Mouse (Mus musculus) hindbrain, postnatal 0 days (tissue): ENCODE data around the gene Phrf1. TPM values are rescaled to one million over a fixed set of nuclear protein-coding genes. Genes with fewer than 3 reads are reported as not detected.
"Not testable (repeated sequence)": the region's sequence is repeated elsewhere in the genome, so short reads cannot be mapped to it uniquely, and the experiment has no call there.

Experiments used
- ATAC-seq: fragments of 200-750 bp; cut with Nextera tagmentation; 2 replicates; pipeline ENCODE4 v1.8.0; 2017; ENCODE audit warnings: mild to moderate bottlenecking, moderate TSS enrichment, moderate library complexity
- DNase-seq: peaks from one replicate; pipeline ENCODE4 v3.0.0-alpha.2; 2015; ENCODE audit warnings: low spot score
- H3K27ac ChIP-seq: fragments of 300-500 bp; sonication (generic); 2 replicates; pipeline ENCODE4 v1.5.1; 2014; ENCODE audit warnings: mild to moderate bottlenecking
- H3K27me3 ChIP-seq: fragments of 300-500 bp; sonication (generic); 2 replicates; pipeline ENCODE4 v1.6.1; 2014; ENCODE audit warnings: low read length, mixed read lengths; ENCODE audit not compliant: insufficient read depth
- H3K36me3 ChIP-seq: fragments of 300-500 bp; sonication (generic); 2 replicates; pipeline ENCODE4 v1.6.1; 2014; ENCODE audit warnings: low read length, mixed read lengths; ENCODE audit not compliant: insufficient read depth
- H3K4me1 ChIP-seq: fragments of 300-500 bp; sonication (generic); 2 replicates; pipeline ENCODE4 v1.6.1; 2014; ENCODE audit warnings: antibody characterized with exemption, low read length, mixed read lengths; ENCODE audit not compliant: insufficient read depth
- H3K4me2 ChIP-seq: fragments of 300-500 bp; sonication (generic); 2 replicates; pipeline ENCODE4 v1.6.1; 2014; ENCODE audit warnings: low read depth, mild to moderate bottlenecking, low read length, moderate library complexity, mixed read lengths
- H3K4me3 ChIP-seq: fragments of 300-500 bp; sonication (generic); 2 replicates; pipeline ENCODE4 v1.5.1; 2014; ENCODE audit warnings: low read length
- H3K9ac ChIP-seq: fragments of 300-500 bp; sonication (generic); replicated peaks from 2 replicates; pipeline ENCODE4 v1.6.1; 2014; ENCODE audit warnings: mild to moderate bottlenecking, low read length, moderate library complexity, mixed read lengths
- H3K9me3 ChIP-seq: fragments of 300-500 bp; sonication (generic); 2 replicates; pipeline ENCODE4 v1.6.1; 2016; ENCODE audit warnings: low read length, mixed read lengths
- CTCF ChIP-seq: IDR thresholded peaks from 2 replicates; pipeline ENCODE4 v1.5.1; 2016; ENCODE audit warnings: antibody characterized with exemption, control low read depth, low read depth
- WGBS: fragments of 180-500 bp; shearing (Covaris S2); extraction: QIAGEN DNeasy Blood & Tissue Kit; methylation state at CpG from one replicate; pipeline ENCODE4 v1.1.7; 2014; 5-methylcytosine and 5-hydroxymethylcytosine counted together
- polyA plus RNA-seq: library from polyadenylated mRNA; unstranded; fragments of >200 nt; fragmentation: Nextera tagmentation; extraction: Ambion mirVana; gene quantifications from 2 replicates; pipeline ENCODE4 v1.2.1, GENCODE M21; 2015
- total RNA-seq: library from RNA; depleted of rRNA; stranded (reverse); fragments of >200 nt; gene quantifications from 2 replicates; pipeline ENCODE4 v1.2.3, GENCODE M21; 2014

Gene Phrf1
- total and polyA plus RNA-seq, 2 experiments from 2014 or later: 38.0 to 56.4 TPM

DNA sequence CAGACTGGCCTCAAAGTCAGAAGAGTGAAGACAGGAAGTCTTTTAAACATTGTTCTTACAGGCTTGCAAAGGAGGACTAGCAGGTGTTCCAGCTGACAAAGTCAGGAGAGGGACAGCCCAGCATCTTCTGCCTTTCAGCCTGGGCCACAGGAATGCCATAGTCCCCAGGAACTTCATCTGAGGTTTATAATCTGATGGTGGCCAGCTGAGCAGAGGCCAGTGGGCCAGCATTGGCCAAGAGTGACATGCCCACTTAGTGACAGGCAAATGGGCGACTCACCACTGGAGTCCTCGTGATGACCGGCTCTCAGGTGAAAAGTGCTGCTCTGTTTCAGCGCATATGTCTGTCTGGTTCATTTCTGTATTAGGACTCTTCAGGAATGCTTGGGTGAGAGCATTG lies 2.0 kb downstream of the Phrf1 start:
- Histone ChIP-seq H3K4me3 (no peak overlapping the region), H3K9ac (no peak overlapping the region), H3K4me2 (no peak overlapping the region; the same call in 1 of the 2 replicates), H3K27me3 (no peaks in the 10 kb centered on the region), H3K4me1 (peaks cover 9% of the 10 kb centered on the region), H3K27ac (no peak overlapping the region), H3K36me3 (peaks cover 29% of the 10 kb centered on the region), H3K9me3 (no peaks in the 10 kb centered on the region)
- ATAC-seq: no peak
- no peak for DNase-seq
- no peak for TF ChIP-seq CTCF
- 96% methylated on average over 4 of the region's 4 CpGs for WGBS

DNA sequence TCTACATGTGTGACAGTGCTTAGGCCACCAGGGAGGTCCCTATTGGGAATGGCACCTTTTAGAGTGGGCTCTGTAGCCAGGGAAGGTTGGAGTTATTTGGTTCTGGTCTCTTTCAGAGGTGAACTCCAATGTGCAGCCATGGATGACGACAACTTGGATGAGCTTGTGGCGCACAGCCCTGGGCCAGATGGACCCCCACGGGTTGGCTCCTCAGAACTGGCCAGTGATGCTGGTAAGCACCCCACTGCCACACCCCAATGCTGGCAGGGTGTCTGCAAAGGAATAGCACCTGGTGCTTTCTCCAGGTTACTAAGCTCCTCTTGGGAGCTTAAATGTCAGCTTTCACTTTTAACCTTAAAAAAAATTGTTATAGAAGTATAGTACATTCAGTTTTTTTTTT lies 2.5 kb downstream of the Phrf1 start:
- peaks cover 32% of the 10 kb centered on the region for H3K36me3 ChIP-seq
- H3K4me2 ChIP-seq: no peak overlapping the region
- H3K27ac ChIP-seq: no peak overlapping the region
- no peaks in the 10 kb centered on the region for H3K27me3 ChIP-seq
- no peak for DNase-seq
- no peaks in the 10 kb centered on the region for H3K9me3 ChIP-seq
- H3K4me1 ChIP-seq: peaks cover 9% of the 10 kb centered on the region
- H3K9ac ChIP-seq: no peak overlapping the region
- no peak for ATAC-seq
- TF ChIP-seq CTCF: no peak
- 79% methylated on average over 3 of the region's 3 CpGs for WGBS
- H3K4me3 ChIP-seq: no peak overlapping the region

DNA sequence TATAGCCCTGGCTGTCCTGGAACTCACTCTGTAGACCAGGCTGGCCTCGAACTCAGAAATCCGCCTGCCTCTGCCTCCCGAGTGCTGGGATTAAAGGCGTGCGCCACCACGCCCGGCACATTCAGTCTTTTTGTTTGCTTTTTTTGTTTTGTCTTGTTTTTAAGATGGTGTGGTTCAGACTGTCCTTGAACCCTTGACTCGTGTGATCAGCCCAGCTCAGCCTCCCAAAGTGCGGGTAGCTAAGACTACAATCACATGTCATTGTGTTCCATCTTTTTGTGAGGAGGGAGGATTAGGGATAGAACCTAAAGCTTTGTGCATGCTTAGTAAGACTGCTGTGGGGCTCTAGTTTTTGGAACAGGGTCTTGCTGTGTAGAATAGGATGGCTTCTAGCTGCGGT lies 3.0 kb downstream of the Phrf1 start:
- no peak overlapping the region for H3K9ac ChIP-seq
- ATAC-seq: no peak
- 93% methylated on average over 10 of the region's 10 CpGs for WGBS

DNA sequence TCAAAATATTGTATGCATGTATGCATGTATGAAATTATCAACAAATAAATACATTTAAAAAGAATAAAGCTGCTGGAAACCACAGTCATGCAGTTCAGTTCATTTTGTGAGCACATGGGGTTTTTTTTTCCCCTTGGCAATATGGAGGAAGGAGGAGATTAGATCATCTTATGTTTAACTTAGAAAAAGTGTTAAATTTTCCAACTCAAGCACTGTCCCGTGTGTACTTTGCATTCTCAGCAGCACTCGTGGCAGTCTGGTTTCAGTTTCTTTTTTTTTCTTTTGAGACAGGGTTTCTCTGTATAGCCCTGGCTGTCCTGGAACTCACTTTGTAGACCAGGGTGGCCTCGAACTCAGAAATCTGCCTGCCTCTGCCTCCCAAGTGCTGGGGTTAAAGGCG lies 21.9 kb downstream of the Phrf1 start:
- not testable (repeated sequence) for H3K9me3 ChIP-seq, H3K4me3 ChIP-seq, H3K4me2 ChIP-seq, H3K27me3 ChIP-seq, DNase-seq, H3K27ac ChIP-seq, ATAC-seq, H3K9ac ChIP-seq, H3K4me1 ChIP-seq
- 88% methylated on average over 4 of the region's 4 CpGs for WGBS
- H3K36me3 ChIP-seq: peaks cover 55% of the 10 kb centered on the region

More for the DNA sequence above, 3.0 kb downstream of the Phrf1 start:
- no peak overlapping the region for H3K27ac ChIP-seq
- no peak overlapping the region for H3K4me2 ChIP-seq
- H3K36me3 ChIP-seq: peaks cover 33% of the 10 kb centered on the region
- H3K9me3 ChIP-seq: no peaks in the 10 kb centered on the region
- peaks cover 9% of the 10 kb centered on the region for H3K4me1 ChIP-seq
- TF ChIP-seq CTCF: no peak
- no peak for DNase-seq
- H3K4me3 ChIP-seq: no peak overlapping the region
- H3K27me3 ChIP-seq: no peaks in the 10 kb centered on the region

DNA sequence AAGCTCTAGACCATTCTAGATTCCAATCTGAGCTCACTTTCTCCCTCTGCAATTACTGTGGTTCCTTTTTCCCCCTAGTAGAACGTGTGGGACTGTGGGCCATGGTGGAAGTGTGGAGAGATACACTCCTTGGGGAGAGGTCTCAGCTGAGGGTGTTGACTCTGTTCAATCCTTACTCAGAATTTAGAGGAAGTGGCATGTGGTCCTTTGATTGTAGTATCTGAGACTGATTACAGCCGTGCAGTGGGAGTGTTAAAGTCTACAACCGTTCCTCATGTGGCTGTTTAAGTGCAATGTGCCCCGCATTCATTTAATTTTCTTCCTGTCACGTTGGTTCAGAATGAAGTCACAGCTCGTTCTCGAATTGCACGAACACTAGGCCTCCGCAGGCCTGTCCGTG lies 27.6 kb downstream of the Phrf1 start:
- TF ChIP-seq CTCF: no peak
- ATAC-seq (no peak), DNase-seq (no peak)
- Histone ChIP-seq H3K9me3 (no peaks in the 10 kb centered on the region), H3K4me2 (no peak overlapping the region), H3K9ac (no peak overlapping the region), H3K4me3 (no peak overlapping the region), H3K27ac (no peak overlapping the region), H3K36me3 (peaks cover 73% of the 10 kb centered on the region), H3K27me3 (no peaks in the 10 kb centered on the region), H3K4me1 (no peaks in the 10 kb centered on the region)
- 92% methylated on average over 10 of the region's 10 CpGs for WGBS

DNA sequence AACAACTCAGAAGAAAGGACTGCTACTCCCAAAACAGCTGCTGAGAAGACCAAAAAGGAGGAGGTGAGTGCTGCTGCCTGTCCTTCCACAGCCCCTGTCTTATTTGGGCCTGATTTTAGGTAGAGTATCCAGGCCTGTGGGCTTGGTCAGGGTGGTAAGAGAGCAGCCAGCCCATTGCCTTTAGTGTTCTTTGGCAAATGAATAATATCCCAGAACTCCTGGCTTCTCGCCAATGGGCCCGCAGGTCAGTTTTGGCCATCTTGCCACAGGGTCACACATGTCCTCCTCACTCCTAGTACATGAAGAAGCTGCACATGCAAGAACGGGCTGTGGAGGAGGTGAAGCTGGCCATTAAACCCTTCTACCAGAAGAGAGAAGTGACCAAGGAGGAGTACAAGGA lies 32.9 kb downstream of the Phrf1 start:
- no peak for TF ChIP-seq CTCF
- DNase-seq (no peak), ATAC-seq (no peak)
- WGBS: 88% methylated on average over 3 of the region's 3 CpGs
- Histone ChIP-seq H3K36me3 (peaks cover 75% of the 10 kb centered on the region), H3K4me2 (no peak overlapping the region), H3K27me3 (no peaks in the 10 kb centered on the region), H3K9ac (no peak overlapping the region), H3K4me1 (no peaks in the 10 kb centered on the region), H3K9me3 (no peaks in the 10 kb centered on the region), H3K27ac (no peak overlapping the region), H3K4me3 (no peak overlapping the region)

DNA sequence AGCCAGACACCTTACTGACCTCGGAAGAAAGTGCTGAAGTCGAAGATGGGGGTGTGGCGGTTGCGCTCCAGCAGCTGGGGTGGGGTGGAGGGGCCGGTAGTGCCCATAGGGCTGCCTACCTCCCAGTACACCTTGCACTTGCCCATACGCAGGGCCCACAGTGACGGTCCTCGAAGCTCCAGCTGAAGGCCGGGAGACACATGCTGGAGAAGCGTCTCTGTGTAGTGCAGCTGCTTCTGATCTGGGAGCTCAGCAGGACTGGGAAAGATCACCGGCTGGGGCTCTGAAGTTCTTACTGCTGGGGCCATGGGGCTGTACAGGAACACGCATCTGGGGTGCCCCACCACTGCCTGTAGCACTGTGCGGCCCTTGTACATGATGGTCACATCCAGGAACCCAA lies 35.1 kb downstream of the Phrf1 start:
- H3K27ac ChIP-seq: no peak overlapping the region
- TF ChIP-seq CTCF: no peak
- H3K36me3 ChIP-seq: peaks cover 54% of the 10 kb centered on the region
- no peak overlapping the region for H3K4me3 ChIP-seq
- no peaks in the 10 kb centered on the region for H3K27me3 ChIP-seq
- H3K4me2 ChIP-seq: no peak overlapping the region
- no peak overlapping the region for H3K9ac ChIP-seq
- DNase-seq (no peak), ATAC-seq (no peak)
- WGBS: 91% methylated on average over 13 of the region's 13 CpGs
- no peaks in the 10 kb centered on the region for H3K9me3 ChIP-seq
- H3K4me1 ChIP-seq: no peaks in the 10 kb centered on the region
